Mouse (Mus musculus) embryonic fibroblast, embryonic 13.5 days (primary cell): Measurements from ENCODE around the gene Zfp683.

ENCODE experiments used
- CTCF ChIP-seq: IDR thresholded peaks from 2 replicates; pipeline ENCODE4 v1.5.1; 2011; ENCODE audit warnings: mild to moderate bottlenecking, control low read depth, low read length, moderate library complexity, borderline replicate concordance; ENCODE audit not compliant: insufficient read depth
- POLR2A ChIP-seq: IDR thresholded peaks from 2 replicates; pipeline ENCODE4 v1.6.1; 2011; ENCODE audit warnings: low read depth, mild to moderate bottlenecking, control low read depth, low read length, moderate library complexity

GRCm38 (mm10) chr4:134080674-134081073 lies 27.0 kb downstream of the Zfp683 start:
- no peak for TF ChIP-seq CTCF
- TF ChIP-seq POLR2A: no peak
